Mouse (Mus musculus) forebrain, embryonic 15.5 days (tissue): ENCODE measurements at regions not wholly inside any gene's neighbourhood (a gene's known extent, or its start where the extent isn't known, plus 50 kb on each side); places are given as distances from the start of the nearest gene placed in this dataset.
"Not testable (repeated sequence)": the region's sequence is repeated elsewhere in the genome, so short reads cannot be mapped to it uniquely, and the experiment has no call there.

Source experiments
- ATAC-seq: fragments of 200-750 bp; cut with Nextera tagmentation; replicated peaks from 2 replicates; pipeline ENCODE4 v1.8.0; 2017; ENCODE audit warnings: mild to moderate bottlenecking, moderate TSS enrichment, moderate library complexity
- H3K27ac ChIP-seq: fragments of 300-500 bp; sonication (generic); replicated peaks from 2 replicates; pipeline ENCODE4 v1.5.1; 2015; ENCODE audit warnings: mild to moderate bottlenecking, inconsistent platforms
- H3K27me3 ChIP-seq: fragments of 300-500 bp; sonication (generic); 2 replicates; pipeline ENCODE4 v1.6.1; 2015; ENCODE audit warnings: inconsistent platforms
- H3K36me3 ChIP-seq: fragments of 300-500 bp; sonication (generic); 2 replicates; pipeline ENCODE4 v1.6.1; 2015; ENCODE audit warnings: mild to moderate bottlenecking, inconsistent platforms
- H3K4me1 ChIP-seq: fragments of 300-500 bp; sonication (generic); 2 replicates; pipeline ENCODE4 v1.6.1; 2015; ENCODE audit warnings: inconsistent platforms
- H3K4me2 ChIP-seq: fragments of 300-500 bp; sonication (generic); replicated peaks from 2 replicates; pipeline ENCODE4 v1.6.1; 2015; ENCODE audit warnings: mild to moderate bottlenecking, inconsistent platforms
- H3K4me3 ChIP-seq: fragments of 300-500 bp; sonication (generic); 2 replicates; pipeline ENCODE4 v1.5.1; 2015; ENCODE audit warnings: mild to moderate bottlenecking, inconsistent platforms
- H3K9ac ChIP-seq: fragments of 300-500 bp; sonication (generic); replicated peaks from 2 replicates; pipeline ENCODE4 v1.6.1; 2015; ENCODE audit warnings: mild to moderate bottlenecking, inconsistent platforms
- H3K9me3 ChIP-seq: fragments of 300-500 bp; sonication (generic); 2 replicates; pipeline ENCODE4 v1.6.1; 2016; ENCODE audit warnings: inconsistent platforms
- WGBS: fragments of 180-500 bp; shearing (Covaris S2); methylation state at CpG from one replicate; pipeline ENCODE4 v1.1.7; 2015; ENCODE audit warnings: mixed read lengths; 5-methylcytosine and 5-hydroxymethylcytosine counted together

GRCm38 (mm10) chr15:24400088-24400487, 1013.5 kb downstream of the Basp1 start:
- Histone ChIP-seq H3K9me3 (no peaks in the 10 kb centered on the region), H3K4me1 (no peaks in the 10 kb centered on the region), H3K27ac (no peak overlapping the region), H3K4me3 (no peak overlapping the region), H3K9ac (no peak overlapping the region), H3K4me2 (no peak overlapping the region), H3K36me3 (no peaks in the 10 kb centered on the region), H3K27me3 (no peaks in the 10 kb centered on the region)
- no peak for ATAC-seq
- 85% methylated on average over 2 of the region's 2 CpGs for WGBS

- Histone ChIP-seq H3K4me1 (no peaks in the 10 kb centered on the region), H3K36me3 (no peaks in the 10 kb centered on the region), H3K9ac (no peak overlapping the region), H3K27me3 (no peaks in the 10 kb centered on the region), H3K27ac (no peak overlapping the region), H3K9me3 (no peaks in the 10 kb centered on the region), H3K4me2 (no peak overlapping the region), H3K4me3 (no peak overlapping the region)
- ATAC-seq = no peak
- WGBS = 89% methylated on average over 8 of the region's 8 CpGs
These were observed 1055.2 kb downstream of the Basp1 start for GRCm38 (mm10) chr15:24358398-24358797.

- H3K9me3 ChIP-seq = no peaks in the 10 kb centered on the region
- 72% methylated on average over 1 of the region's 1 CpGs for WGBS
These were observed 1064.5 kb downstream of the Basp1 start for GRCm38 (mm10) chr15:24348975-24349560.

GRCm38 (mm10) chr15:24335876-24336275, 1077.7 kb downstream of the Basp1 start:
- not testable (repeated sequence) for H3K4me3 ChIP-seq, H3K9ac ChIP-seq, H3K27ac ChIP-seq, H3K27me3 ChIP-seq, H3K9me3 ChIP-seq, H3K4me2 ChIP-seq, ATAC-seq, H3K4me1 ChIP-seq, H3K36me3 ChIP-seq
- WGBS = 87% methylated on average over 1 of the region's 1 CpGs

More at GRCm38 (mm10) chr15:24348975-24349560, 1064.5 kb downstream of the Basp1 start:
- Histone ChIP-seq H3K4me3 (no peak overlapping the region), H3K27ac (no peak overlapping the region), H3K36me3 (no peaks in the 10 kb centered on the region), H3K4me2 (no peak overlapping the region), H3K9ac (no peak overlapping the region), H3K27me3 (no peaks in the 10 kb centered on the region), H3K4me1 (no peaks in the 10 kb centered on the region)
- no peak for ATAC-seq

GRCm38 (mm10) chr15:24303123-24303522, 1110.4 kb downstream of the Basp1 start:
- ATAC-seq, H3K4me3 ChIP-seq, H3K27ac ChIP-seq, H3K36me3 ChIP-seq, H3K9me3 ChIP-seq, H3K4me1 ChIP-seq, H3K9ac ChIP-seq, H3K27me3 ChIP-seq, H3K4me2 ChIP-seq: not testable (repeated sequence)
- 84% methylated on average over 3 of the region's 3 CpGs for whole genome bisulfite sequencing

- no peak overlapping the region for H3K27ac ChIP-seq
- no peaks in the 10 kb centered on the region for H3K9me3 ChIP-seq
- ATAC-seq = no peak
- H3K4me3 ChIP-seq = no peak overlapping the region
- no peaks in the 10 kb centered on the region for H3K36me3 ChIP-seq
- H3K27me3 ChIP-seq = no peaks in the 10 kb centered on the region
- H3K9ac ChIP-seq = no peak overlapping the region
- H3K4me1 ChIP-seq = no peaks in the 10 kb centered on the region
- H3K4me2 ChIP-seq = no peak overlapping the region
These were observed 1116.3 kb downstream of the Basp1 start for GRCm38 (mm10) chr15:24297236-24297635.

- Histone ChIP-seq H3K4me3 (no peak overlapping the region), H3K4me2 (no peak overlapping the region), H3K27me3 (no peaks in the 10 kb centered on the region), H3K36me3 (no peaks in the 10 kb centered on the region), H3K9me3 (no peaks in the 10 kb centered on the region), H3K9ac (no peak overlapping the region), H3K27ac (no peak overlapping the region), H3K4me1 (no peaks in the 10 kb centered on the region)
- 95% methylated on average over 7 of the region's 7 CpGs for WGBS
- no peak for ATAC-seq
These were observed 1116.8 kb downstream of the Basp1 start for GRCm38 (mm10) chr15:24296798-24297197.

GRCm38 (mm10) chr15:24275100-24275499, 1138.5 kb downstream of the Basp1 start:
- Histone ChIP-seq H3K27ac (no peak overlapping the region), H3K9me3 (no peaks in the 10 kb centered on the region), H3K36me3 (no peaks in the 10 kb centered on the region), H3K9ac (no peak overlapping the region), H3K4me1 (no peaks in the 10 kb centered on the region), H3K4me2 (no peak overlapping the region), H3K27me3 (no peaks in the 10 kb centered on the region), H3K4me3 (no peak overlapping the region)
- WGBS = 74% methylated on average over 5 of the region's 5 CpGs
- no peak for ATAC-seq

- Histone ChIP-seq H3K4me2 (no peak overlapping the region), H3K27me3 (no peaks in the 10 kb centered on the region), H3K9me3 (no peaks in the 10 kb centered on the region), H3K4me1 (no peaks in the 10 kb centered on the region), H3K27ac (no peak overlapping the region), H3K9ac (no peak overlapping the region), H3K4me3 (no peak overlapping the region), H3K36me3 (no peaks in the 10 kb centered on the region)
- no peak for ATAC-seq
These were observed 1146.2 kb downstream of the Basp1 start for GRCm38 (mm10) chr15:24267360-24267759.
